Mouse (Mus musculus) adrenal gland, postnatal 4 days (tissue): ENCODE data around the gene Exo1. TPM values are rescaled to one million over a fixed set of nuclear protein-coding genes. Genes with fewer than 3 reads are reported as not detected.

Experiments used
- DNase-seq, 2 experiments: peaks; one replicate each; pipeline ENCODE4 v3.0.0; 2021 to 2022; ENCODE audit warnings: low spot score in 2 of 2, mixed read lengths in 2 of 2
- long read RNA-seq, 2 experiments: library from polyadenylated mRNA; stranded (forward); transcript quantifications; one replicate each; pipeline ENCODE4 v2.0.0; 2021
- total RNA-seq, 2 experiments: library from RNA; stranded (reverse); gene quantifications; 2 replicates each; pipeline ENCODE4 v1.2.3; 2021

The Exo1 gene
- total RNA-seq = 10 to 100 TPM; 13.1 to 16.1 TPM
- long read RNA-seq, experiment 1, full-length matches to known transcripts = 2 of 5 reads
- long read RNA-seq, experiment 1, partial matches to known transcripts = 1 of 5 reads
- long read RNA-seq, experiment 1, other reads (novel, unspliced or antisense) = 2 of 5 reads
- long read RNA-seq, experiment 2, full-length matches to known transcripts = 1 of 4 reads
- long read RNA-seq, experiment 2, partial matches to known transcripts = 1 of 4 reads
- long read RNA-seq, experiment 2, other reads (novel, unspliced or antisense) = 2 of 4 reads

DNA sequence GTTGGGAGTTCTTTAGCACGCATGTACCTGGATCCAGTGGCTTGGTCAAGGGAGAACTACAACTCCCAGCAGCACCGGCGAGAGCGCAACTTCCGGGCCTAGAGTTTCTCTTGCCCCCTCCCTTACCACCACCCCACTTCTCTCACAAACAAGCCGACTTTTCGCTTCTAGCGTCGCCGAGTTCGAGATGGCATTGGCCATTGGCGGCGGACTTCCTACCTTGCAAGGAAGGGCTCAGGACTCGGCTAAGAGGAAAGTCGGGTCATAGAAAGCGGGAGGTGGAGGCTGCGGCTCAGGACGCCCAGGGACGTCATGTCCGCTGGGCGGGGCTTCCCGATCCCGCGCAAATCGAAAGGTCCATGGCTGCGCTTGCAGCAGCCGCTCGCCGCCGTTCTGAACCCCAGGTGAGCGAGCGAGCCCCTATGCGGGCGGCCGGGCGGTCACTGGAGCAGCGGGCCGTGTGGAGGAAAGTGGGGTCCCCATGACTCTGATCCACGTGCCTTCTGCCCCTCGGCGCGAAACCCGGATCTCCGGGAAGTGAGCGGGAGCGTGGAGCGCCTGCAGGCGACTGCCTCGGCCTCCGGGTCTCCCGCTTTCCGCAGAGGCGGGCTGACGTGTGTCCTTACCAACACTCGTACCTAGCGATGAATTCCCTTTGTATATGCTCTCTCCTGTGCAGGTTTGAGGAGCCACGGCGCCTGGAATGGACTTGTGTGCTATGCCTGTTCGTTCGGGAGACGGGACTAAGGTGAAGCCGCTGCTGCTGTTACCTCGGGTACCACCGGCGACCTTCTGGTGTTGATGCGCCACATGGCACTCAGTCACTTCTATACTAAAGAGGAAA is at the start of gene Exo1:
Gene Exo1 (plus strand): TSS at position 129 of the 844 bp plus-strand sequence.
- DNase-seq = peak; percentile 52 to 81

DNA sequence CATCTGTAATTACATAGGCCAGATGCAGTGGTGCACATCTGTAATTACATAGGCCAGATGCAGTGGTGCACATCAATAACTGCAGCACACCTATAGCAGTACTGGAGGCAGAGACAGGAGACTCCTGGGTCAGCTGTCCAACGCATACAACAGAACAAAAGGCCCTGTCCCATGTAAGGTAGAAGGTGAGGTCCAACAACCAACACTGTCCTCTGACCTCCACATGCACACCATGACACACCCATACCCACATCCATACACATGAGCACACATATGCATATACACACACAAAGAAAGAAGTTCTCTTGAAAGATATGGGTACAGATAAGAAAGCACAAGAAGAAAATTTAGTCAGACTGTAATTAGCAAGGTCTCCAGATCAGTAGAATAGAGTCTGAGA is 24.9 kb upstream of the Exo1 start:
- DNase-seq = no peak

DNA sequence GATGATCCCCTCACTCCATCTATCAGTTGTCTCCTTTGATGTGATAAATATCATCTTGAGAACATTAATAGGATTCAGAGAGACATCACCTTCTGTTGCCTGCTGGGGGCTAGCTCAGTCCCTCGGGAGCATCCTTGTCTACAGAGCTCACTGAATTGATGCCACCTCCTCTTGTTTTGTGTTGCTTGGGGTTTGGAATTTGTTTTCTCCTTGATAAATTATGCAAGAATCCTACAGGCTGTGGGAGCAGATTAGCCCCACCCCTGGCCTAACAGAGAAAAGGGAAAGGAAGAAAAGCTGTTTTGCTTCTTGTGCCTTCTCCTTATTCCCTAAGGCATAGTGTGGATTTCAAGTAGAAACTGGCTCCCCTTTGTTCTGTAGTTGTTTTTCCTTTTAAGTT is 13.3 kb upstream of the Exo1 start:
- DNase-seq = no peak

DNA sequence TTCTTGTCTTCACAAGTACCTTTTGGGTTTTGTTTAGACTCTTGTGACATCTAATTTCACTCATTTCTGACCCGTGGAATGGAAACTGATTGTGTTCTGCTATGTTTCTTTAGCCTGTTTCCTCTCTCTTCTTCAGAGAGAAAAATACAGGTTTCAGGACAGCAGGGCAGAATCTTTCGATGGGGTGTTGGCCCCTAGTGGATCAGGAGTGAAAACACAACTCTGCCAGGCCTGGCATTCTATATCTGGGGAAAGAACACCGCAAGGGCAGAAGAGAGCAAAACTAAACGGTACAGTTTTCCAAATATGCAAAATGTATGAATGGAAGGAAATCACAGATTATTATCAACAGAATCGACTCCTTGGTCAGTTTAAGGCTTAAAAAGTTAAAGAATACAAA is 12.8 kb upstream of the Exo1 start:
- no peak for DNase-seq

DNA sequence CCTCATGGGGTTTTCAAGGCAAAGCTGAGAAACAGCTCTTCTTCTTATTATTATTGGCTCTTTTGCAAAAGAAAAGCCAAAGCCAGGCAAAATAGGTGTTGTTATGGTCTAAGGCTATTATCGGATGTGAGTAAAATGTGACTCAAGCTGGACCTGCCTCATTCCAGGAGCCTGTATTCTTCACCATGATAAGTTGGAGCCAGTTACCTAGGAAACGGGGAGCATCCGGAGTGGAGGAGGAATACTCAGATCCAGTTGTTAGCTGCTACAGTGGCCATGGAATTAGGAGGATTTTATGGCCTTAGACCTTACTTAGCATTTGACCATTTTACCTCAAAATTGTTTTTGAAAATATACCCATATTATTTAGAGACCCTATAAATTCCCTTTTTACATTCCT is 9.7 kb upstream of the Exo1 start:
- no peak for DNase-seq

DNA sequence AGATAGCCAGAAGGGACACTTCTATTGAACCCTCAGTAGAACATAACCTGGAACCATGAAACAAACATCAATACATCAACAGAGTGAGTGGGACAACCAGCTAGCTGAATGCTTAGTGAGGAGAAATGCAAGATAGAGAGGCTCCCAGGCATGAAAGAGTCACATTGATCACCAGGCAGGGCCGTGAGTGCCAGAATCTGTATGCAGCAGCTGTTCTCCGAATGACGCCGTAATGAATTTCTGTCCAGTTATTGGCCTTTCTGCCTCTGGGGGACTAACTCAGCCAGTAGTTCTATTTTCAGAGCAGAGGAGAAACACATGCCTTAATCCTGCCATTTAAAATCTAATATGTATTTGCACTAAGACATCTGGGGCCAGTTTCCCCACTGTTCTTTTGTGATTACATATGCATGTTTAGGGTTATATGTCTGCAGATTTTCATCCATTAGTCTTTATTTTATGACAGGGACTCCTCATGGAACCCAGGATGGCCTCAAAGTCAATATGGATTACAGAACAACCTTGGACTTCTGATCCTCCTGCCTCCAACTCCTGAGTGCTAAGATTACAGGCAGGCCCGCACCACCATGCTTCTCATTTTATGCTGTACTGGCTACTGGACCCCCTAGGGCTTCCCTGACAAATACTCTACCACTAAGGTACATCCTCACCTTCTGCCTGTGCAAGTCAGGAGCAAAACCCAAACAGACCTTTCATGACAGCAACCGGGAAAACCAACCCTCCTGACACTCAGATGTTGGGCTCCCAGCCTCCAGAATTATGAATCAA is 8.2 kb upstream of the Exo1 start:
- DNase-seq = no peak

DNA sequence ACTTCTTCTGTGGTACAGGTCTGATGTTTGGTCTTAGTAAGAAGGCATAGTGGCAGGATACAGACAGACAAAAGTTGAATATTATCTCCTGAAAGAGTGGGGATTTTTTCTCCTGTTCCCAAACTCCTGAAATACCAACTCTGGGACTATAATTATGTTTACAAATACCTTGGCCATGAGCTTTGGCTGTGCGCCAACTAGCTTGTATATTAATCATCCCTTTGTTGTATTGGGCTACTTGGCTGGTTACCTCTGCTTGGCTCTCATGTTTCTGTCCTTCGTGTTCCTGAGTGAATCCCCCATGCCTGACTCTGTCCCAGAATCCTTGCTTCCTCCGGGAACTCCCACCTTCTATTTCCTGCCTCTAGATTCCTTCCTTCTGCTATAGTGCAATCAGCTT is 3.0 kb downstream of the Exo1 start:
- DNase-seq = no peak

DNA sequence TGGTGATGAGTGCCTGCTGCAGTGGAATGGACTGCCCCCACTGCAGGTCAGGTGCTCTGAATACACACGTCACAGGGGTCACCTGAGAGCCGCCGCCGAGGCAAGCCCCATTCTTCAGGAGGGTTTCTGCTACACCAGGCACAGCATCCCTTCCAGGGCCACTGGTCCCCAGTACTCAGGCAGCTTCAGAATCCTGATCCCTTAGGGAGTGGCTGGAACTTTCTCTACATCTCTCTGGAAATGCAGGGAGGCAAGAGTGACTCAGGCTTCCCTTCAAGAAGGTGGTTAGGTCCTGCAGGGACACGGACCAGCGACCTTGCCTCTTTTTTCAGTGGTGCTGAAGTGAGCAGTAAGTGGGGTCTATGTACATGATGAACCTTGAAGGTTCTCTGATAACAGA is 12.9 kb downstream of the Exo1 start:
- no peak for DNase-seq

DNA sequence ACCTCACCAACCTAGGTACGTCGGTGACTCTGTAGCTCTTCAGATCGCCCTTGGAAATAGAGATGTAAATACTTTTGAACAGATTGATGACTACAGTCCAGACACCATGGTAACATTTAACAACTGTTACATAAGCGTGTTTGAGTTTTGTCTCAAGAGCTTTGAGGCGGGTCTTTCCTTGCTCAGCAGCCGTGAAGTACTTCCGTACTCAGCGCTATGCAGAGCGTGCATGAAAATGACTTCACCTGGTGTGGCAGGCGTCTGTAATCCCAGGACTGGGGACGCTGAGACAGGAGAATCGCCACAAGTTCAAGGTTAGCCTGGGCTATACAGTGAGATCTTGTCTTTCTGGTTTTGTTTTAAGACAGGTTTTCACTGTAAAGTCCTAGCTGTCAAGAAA is 13.3 kb downstream of the Exo1 start:
- no peak for DNase-seq

DNA sequence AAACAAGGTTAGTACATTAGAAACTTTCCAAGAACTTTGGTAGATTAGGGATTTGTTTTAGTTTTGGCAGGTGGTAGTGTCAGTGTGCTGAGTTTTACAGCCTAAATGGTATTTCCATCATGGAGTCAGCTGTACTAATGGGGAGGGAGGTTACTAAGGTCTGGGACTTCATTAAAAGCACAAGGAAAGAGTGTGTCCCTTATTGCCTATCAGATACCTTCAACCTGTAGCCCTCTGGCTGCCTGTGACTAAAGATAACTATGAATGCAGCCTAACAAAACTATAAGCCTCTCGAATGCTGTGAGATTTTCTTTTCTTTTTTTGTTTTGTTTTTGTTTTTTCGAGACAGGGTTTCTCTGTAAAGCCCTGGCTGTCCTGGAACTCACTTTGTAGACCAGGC is 30.8 kb downstream of the Exo1 start:
- no peak for DNase-seq

DNA sequence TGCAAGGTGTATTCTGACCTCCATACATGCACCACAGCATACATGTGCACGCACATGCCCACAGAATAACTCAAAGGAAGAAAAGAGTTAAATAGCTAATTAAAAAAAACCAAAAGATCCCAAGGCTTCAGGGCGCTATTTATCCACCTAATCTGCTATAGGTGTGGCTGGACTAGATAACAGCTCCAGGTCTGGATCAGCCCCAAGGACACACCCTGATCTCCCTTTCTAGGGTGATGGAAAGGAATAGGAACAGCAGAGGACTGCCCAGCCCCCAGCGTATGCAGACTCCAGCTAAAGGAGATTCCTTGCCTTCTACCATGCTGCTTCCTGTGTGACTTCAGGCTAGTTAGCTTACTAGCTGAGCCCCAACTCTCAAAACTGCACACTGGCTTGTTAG is 31.7 kb downstream of the Exo1 start:
- no peak for DNase-seq

DNA sequence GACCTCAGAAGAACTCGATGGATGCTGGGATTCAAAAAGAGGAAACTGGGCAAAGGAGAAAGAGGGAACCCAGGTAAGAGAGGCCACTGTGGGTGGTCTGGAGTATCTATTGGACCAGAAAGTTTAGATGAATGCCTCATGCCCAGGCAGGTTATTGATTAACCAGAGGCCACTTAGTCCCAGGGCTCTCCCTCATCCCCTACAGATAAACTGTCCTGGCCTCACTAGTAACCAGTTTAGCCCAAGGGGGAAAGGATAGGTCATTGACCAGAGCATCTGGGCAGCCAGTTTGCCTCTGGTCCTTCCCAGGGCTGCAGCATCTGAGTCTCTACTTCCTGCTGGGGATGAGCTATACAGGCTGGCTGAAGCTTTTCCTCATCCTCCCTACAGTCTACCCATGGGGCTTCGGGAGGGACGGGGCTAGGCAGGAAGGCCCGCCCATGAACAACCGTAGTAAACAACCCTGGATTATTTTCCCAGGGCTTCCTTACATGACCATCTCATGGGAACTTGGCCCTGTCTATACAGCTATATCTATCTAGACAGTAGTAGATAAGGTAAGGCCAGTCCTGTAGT is 33.4 kb downstream of the Exo1 start:
- no peak for DNase-seq

DNA sequence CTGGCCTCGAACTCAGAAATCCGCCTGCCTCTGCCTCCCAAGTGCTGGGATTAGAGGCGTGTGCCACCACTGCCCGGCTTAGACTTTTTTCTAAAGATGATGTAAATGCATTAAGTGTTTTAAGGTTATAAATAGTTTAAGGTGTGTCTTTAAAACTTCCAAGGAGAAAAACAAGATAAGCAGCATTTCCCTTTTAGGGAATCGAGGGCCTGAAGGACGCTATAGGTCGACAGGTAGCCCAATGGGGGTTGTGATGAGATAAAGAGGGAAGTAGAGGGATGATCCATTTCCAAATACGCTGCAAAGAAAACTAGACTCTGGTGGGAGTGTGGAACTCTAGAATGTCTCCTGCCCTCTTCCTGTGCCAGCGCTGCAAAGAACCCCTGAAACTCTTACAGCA is 39.6 kb downstream of the Exo1 start, which contains the start of gene Gm38100:
Gene Gm38100 (plus strand): TSS at position 301 of the 400 bp plus-strand sequence.
- no peak for DNase-seq

DNA sequence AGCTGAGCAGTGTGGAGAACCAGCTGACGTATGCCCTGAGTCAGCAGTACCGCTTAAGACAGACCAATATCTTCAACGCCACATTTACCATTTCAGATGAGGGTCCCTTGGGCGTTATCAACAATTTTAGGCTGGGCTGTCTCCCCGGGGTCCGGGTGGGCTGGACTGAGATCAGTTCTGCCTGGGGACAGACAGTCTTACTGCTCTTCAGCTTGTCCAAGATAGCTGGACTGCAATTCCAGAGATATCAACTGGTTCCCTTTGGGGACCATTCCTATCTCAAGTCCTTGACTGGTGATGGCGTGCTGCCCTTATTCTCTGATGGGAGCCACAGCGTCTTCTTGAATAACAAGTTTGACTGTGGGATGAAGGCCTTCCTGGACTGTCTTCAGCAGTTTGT is 40.7 kb downstream of the Exo1 start:
- no peak for DNase-seq

DNA sequence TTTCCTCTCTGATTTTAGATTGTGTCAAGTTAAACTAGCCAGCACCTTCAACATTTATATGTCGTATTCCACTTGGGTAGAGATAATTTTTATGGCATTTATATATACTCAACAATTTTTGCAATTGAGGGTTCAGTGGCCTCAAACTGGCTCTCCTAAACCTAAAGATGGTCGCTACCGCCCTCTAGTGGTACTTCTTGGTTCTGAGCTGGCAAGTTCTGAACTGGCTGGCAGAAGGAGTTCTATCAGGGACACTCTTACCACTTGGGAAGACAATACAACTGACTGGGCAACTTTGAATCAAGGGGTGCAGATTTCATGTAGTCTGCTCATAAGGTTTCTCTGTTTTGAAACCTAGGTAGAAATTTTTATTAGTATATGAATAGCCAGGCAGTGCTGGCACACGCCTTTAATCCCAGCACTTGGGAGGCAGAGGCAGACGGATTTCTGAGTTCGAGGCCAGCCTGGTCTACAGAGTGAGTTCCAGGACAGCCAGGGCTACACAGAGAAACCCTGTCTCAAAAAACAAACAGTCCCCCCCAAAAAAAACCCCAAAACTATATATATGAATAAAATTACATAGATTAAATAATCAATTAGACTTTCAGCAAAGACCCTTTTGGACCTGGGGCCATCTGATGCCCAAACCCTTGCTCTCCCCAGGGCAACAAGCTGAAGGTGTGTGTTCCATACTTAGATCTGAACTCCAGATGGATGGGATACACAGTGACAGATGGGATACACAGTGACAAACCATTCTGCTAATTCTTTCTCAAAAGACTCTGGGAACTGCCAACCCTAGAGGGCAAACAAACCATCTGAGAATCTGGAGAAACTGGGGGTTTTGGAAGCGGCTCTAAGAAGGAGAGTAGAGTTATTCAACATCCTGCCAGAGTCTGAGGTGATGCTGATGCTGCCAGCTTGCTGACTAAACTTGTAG is 43.7 kb downstream of the Exo1 start:
- DNase-seq = peak; percentile 21 to 53

DNA sequence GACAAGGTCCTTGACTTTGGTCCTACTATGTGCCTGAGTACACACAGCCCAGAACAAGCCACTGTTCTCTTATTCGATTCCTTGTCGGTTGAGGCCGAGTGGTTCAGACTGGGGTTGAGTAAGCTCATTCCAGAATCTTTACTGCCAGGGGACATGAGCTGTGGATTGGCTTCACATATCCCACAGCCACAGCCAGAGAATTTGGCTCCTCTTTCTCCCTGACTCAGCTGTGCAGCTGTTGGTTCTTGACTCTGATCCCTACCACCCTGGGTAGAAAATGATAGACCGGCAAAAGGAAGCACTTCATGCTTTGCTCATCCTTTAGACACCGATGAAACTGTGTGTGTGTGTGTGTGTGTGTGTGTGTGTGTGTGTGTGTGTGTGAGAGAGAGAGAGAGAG is 51.0 kb downstream of the Exo1 start:
- DNase-seq = no peak

DNA sequence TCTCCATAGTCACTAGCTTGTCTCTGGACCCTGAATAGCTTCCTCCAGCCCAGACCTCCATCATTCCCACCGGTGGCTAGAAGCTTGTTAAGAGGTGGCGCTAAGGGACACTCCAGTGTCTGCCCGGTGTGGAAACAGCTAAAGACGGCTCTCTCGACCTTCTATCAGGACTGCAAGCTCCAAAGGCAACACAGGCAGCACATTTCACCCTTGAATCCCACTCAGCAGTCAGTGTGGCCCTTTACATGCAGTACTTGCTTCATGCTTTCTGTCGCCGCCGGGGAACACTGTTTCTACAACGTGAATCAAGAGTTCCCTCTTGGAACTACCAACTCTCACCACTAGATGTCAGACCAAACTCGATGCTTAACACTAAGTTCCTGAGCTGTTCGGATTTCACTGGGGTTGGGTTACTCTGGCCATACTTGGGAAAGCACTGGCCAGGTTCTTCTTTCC is 55.9 kb downstream of the Exo1 start:
- DNase-seq = peak in 1 of 2 experiments; percentile 22

DNA sequence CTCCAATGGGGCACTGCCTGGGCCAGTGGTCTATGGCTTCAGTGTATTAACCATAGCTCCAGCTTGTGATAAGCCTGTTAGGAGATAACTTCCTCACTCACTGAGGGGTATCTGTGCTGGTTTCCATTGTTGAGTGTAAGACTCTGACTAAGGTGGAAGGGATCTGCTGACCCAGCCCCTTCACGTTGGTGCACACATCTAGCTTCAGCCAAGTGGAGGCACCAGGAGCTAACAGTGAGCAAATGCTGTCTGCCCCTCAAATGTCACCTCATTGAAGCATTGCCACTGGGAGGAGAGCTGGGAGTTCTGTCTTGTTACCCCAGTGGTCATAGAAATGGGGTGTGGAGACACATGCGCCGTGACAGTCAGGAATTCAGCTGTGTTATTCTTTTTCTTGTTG is 58.4 kb downstream of the Exo1 start:
- no peak for DNase-seq

DNA sequence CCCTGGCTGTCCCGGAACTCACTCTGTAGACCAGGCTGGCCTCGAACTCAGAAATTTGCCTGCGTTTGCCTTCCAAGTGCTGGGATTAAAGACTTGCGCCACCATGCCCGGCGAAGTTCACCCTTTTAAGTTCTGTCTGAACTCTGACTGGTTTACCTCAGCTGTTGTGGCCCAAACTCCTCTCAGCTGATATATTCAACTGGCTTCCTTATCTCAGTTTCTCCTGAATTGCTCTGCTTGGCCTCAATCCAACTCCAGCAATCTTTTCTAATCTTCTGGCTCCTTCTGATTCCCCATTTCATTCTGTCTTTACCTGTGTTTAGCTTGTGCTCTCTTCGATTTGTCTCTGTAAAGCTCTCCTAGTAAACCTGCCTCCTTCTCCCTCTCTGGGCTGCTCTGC is 62.8 kb downstream of the Exo1 start:
- no peak for DNase-seq

DNA sequence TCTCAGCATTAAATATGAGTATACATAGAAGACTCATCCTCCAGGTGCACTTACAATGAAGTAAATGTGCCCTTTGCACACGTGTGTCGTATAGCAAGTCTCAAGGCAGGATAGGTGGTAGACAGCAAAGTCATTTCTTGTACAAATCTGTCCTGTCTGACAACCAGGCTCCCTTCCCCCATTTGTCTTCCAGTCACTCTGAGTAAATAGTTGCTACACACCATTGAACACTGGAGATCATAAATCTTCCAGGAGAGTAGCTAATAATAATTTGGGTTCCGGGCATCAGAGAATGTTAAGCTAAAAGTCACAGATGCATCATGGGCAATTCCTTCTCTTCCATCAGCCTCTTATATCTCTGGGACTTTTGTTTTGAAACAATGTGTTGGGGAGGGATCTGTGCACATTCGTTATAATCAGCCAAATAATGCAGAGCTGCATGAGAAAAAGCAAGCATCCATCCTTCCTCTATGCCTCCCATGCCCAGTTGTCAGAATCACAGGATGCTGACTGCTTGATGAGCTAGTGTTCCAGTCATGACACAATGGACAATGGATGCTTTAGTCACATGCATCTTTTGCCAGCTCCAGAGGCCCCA is 66.4 kb downstream of the Exo1 start:
- no peak for DNase-seq
